Mouse (Mus musculus) erythroblast, embryonic 14.5 days (primary cell): ENCODE results near the gene Slc34a2. TPM values are rescaled to one million over a fixed set of nuclear protein-coding genes. Genes with fewer than 3 reads are reported as not detected.

Source experiments
- H3K27me3 ChIP-seq: 2 replicates; pipeline ENCODE4 v1.6.1; 2012; ENCODE audit warnings: inconsistent platforms; ENCODE audit not compliant: control insufficient read depth
- H3K36me3 ChIP-seq: 2 replicates; pipeline ENCODE4 v1.6.1; 2012; ENCODE audit warnings: mild to moderate bottlenecking, inconsistent platforms; ENCODE audit not compliant: control insufficient read depth
- H3K4me1 ChIP-seq: 2 replicates; pipeline ENCODE4 v1.6.1; 2012; ENCODE audit warnings: inconsistent platforms; ENCODE audit not compliant: control insufficient read depth
- H3K4me3 ChIP-seq: replicated peaks from 2 replicates; pipeline ENCODE3; 2012; ENCODE audit warnings: moderate library complexity, mild to moderate bottlenecking, inconsistent platforms
- H3K9me3 ChIP-seq: 2 replicates; pipeline ENCODE4 v1.6.1; 2012; ENCODE audit warnings: low read length, inconsistent platforms, mixed read lengths; ENCODE audit not compliant: control insufficient read depth
- GATA1 ChIP-seq: IDR thresholded peaks from 2 replicates; pipeline ENCODE4 v1.6.1; 2012; ENCODE audit warnings: low read length, inconsistent platforms, mixed read lengths
- TAL1 ChIP-seq: IDR thresholded peaks from 3 replicates; pipeline ENCODE4 v1.6.1; 2012; ENCODE audit warnings: low read length, inconsistent platforms, mixed read lengths
- polyA plus RNA-seq: library from polyadenylated mRNA; stranded (reverse); fragments of >175 nt; gene quantifications from 2 replicates; pipeline ENCODE4 v1.2.3, GENCODE M21; 2012

The Slc34a2 gene
- polyA plus RNA-seq, 1 experiment: not detected

GRCm38 (mm10) chr5:53114616-53115267 lies 76.9 kb downstream of the Slc34a2 start:
- Histone ChIP-seq H3K36me3 (no peaks in the 10 kb centered on the region), H3K4me3 (no peak overlapping the region), H3K9me3 (peaks cover 10% of the 10 kb centered on the region), H3K27me3 (no peaks in the 10 kb centered on the region), H3K4me1 (no peaks in the 10 kb centered on the region)
- TF ChIP-seq GATA1 (no peak), TAL1 (no peak)

GRCm38 (mm10) chr5:53118212-53118611 lies 80.3 kb downstream of the Slc34a2 start:
- Histone ChIP-seq H3K36me3 (no peaks in the 10 kb centered on the region), H3K4me1 (no peaks in the 10 kb centered on the region), H3K9me3 (peaks cover 4% of the 10 kb centered on the region), H3K4me3 (no peak overlapping the region), H3K27me3 (no peaks in the 10 kb centered on the region)
- TF ChIP-seq TAL1 (no peak), GATA1 (no peak)

- H3K36me3 ChIP-seq: no peaks in the 10 kb centered on the region
- H3K4me3 ChIP-seq: no peak overlapping the region
- H3K4me1 ChIP-seq: no peaks in the 10 kb centered on the region
- TF ChIP-seq TAL1 (no peak), GATA1 (no peak)
- H3K9me3 ChIP-seq: no peaks in the 10 kb centered on the region; the same call in 1 of the 2 replicates
- no peaks in the 10 kb centered on the region for H3K27me3 ChIP-seq
These were observed 81.8 kb downstream of the Slc34a2 start for GRCm38 (mm10) chr5:53119689-53120088.

Other genes starting within 250 kb of the Slc34a2 start
- 0.13 and 0.26 TPM in 2 replicates for gene Anapc4, start 204.1 kb upstream of the Slc34a2 start, polyA plus RNA-seq
- not detected in 2 replicates for gene Sel1l3, start 175.8 kb downstream of the Slc34a2 start, polyA plus RNA-seq
- 1.4 and 2.6 TPM in 2 replicates for gene Smim20, start 229.0 kb downstream of the Slc34a2 start, polyA plus RNA-seq